Mouse (Mus musculus): Measurements from ENCODE around the gene Psmb7. TPM values are rescaled to one million over a fixed set of nuclear protein-coding genes. Genes with fewer than 3 reads are reported as not detected.

Gene Psmb7
- polyA plus RNA-seq, 1 experiment, result 115 TPM

DNA sequence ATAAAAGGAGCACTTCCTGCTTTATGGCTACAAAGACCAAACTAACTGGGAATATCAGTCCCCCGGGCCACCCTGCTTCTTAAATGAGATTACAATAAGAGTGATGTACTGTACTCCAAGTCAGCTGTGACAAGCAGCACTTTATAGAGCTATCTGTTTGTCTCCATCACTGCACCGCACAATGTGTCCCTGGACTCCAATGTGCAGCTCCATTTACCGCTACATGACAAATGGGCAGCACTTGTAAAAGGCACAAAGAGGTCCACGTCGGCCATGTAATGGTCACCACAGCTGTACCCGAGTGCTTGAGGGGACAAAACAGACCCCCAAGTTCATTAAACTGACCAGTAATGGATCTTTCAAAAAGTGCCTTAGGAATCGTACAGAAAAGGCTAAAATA is 49.0 kb downstream of the Psmb7 start:
- Histone ChIP-seq H3K36me3 (ENCODE audit: control insufficient read depth, insufficient read depth, low read length) (no peaks in the 10 kb centered on the region; the same call in 1 of the 2 replicates), H3K4me1 (ENCODE audit: control insufficient read depth, insufficient read depth, low read length) (no peaks in the 10 kb centered on the region), H3K27me3 (ENCODE audit: control insufficient read depth, insufficient read depth, low read length) (no peaks in the 10 kb centered on the region), H3K4me3 (ENCODE audit: control insufficient read depth, low read depth, low read length) (no peak overlapping the region), H3K27ac (ENCODE audit: control insufficient read depth, insufficient read depth, low read depth, low read length) (no peak overlapping the region)
- no peak for TF ChIP-seq POLR2A (IDR thresholded peaks at IDR 0.05; ENCODE audit: control insufficient read depth, low read depth, low read length)
- no peak for TF ChIP-seq CTCF (IDR thresholded peaks at IDR 0.05; ENCODE audit: control insufficient read depth, insufficient read depth, insufficient replicate concordance, low read depth, low read length)

GRCm38 (mm10) chr2:38591751-38592459 is 52.0 kb downstream of the Psmb7 start:
- no peaks in the 10 kb centered on the region for H3K27me3 ChIP-seq (ENCODE audit: control insufficient read depth, insufficient read depth, low read length)
- H3K4me1 ChIP-seq (ENCODE audit: control insufficient read depth, insufficient read depth, low read length), result no peaks in the 10 kb centered on the region
- no peak overlapping the region for H3K27ac ChIP-seq (ENCODE audit: control insufficient read depth, insufficient read depth, low read depth, low read length)
- no peaks in the 10 kb centered on the region; the same call in none of the 2 replicates for H3K36me3 ChIP-seq (ENCODE audit: control insufficient read depth, insufficient read depth, low read length)
- TF ChIP-seq POLR2A (IDR thresholded peaks at IDR 0.05; ENCODE audit: control insufficient read depth, low read depth, low read length) (no peak), CTCF (IDR thresholded peaks at IDR 0.05; ENCODE audit: control insufficient read depth, insufficient read depth, insufficient replicate concordance, low read depth, low read length) (no peak)
- no peak overlapping the region for H3K4me3 ChIP-seq (ENCODE audit: control insufficient read depth, low read depth, low read length)

GRCm38 (mm10) chr2:38586733-38587132 is 57.2 kb downstream of the Psmb7 start:
- TF ChIP-seq CTCF (IDR thresholded peaks at IDR 0.05; ENCODE audit: control insufficient read depth, insufficient read depth, insufficient replicate concordance, low read depth, low read length), result no peak
- no peak for TF ChIP-seq POLR2A (IDR thresholded peaks at IDR 0.05; ENCODE audit: control insufficient read depth, low read depth, low read length)
- Histone ChIP-seq H3K36me3 (ENCODE audit: control insufficient read depth, insufficient read depth, low read length) (no peaks in the 10 kb centered on the region; the same call in none of the 2 replicates), H3K27me3 (ENCODE audit: control insufficient read depth, insufficient read depth, low read length) (no peaks in the 10 kb centered on the region), H3K27ac (ENCODE audit: control insufficient read depth, insufficient read depth, low read depth, low read length) (no peak overlapping the region), H3K4me1 (ENCODE audit: control insufficient read depth, insufficient read depth, low read length) (no peaks in the 10 kb centered on the region), H3K4me3 (ENCODE audit: control insufficient read depth, low read depth, low read length) (no peak overlapping the region)

- Histone ChIP-seq H3K27ac (ENCODE audit: control insufficient read depth, insufficient read depth, low read depth, low read length) (no peak overlapping the region), H3K36me3 (ENCODE audit: control insufficient read depth, insufficient read depth, low read length) (no peaks in the 10 kb centered on the region; the same call in none of the 2 replicates)
These were observed 58.5 kb downstream of the Psmb7 start for GRCm38 (mm10) chr2:38585379-38585736.

GRCm38 (mm10) chr2:38584514-38585378 is 59.1 kb downstream of the Psmb7 start:
- H3K36me3 ChIP-seq (ENCODE audit: control insufficient read depth, insufficient read depth, low read length), result no peaks in the 10 kb centered on the region; the same call in 1 of the 2 replicates
- no peak for TF ChIP-seq CTCF (IDR thresholded peaks at IDR 0.05; ENCODE audit: control insufficient read depth, insufficient read depth, insufficient replicate concordance, low read depth, low read length)
- TF ChIP-seq POLR2A (IDR thresholded peaks at IDR 0.05; ENCODE audit: control insufficient read depth, low read depth, low read length), result no peak

More at GRCm38 (mm10) chr2:38585379-38585736, 58.5 kb downstream of the Psmb7 start:
- TF ChIP-seq POLR2A (IDR thresholded peaks at IDR 0.05; ENCODE audit: control insufficient read depth, low read depth, low read length), result no peak
- no peak for TF ChIP-seq CTCF (IDR thresholded peaks at IDR 0.05; ENCODE audit: control insufficient read depth, insufficient read depth, insufficient replicate concordance, low read depth, low read length)
- no peaks in the 10 kb centered on the region for H3K27me3 ChIP-seq (ENCODE audit: control insufficient read depth, insufficient read depth, low read length)
- no peaks in the 10 kb centered on the region for H3K4me1 ChIP-seq (ENCODE audit: control insufficient read depth, insufficient read depth, low read length)
- no peak overlapping the region for H3K4me3 ChIP-seq (ENCODE audit: control insufficient read depth, low read depth, low read length)

DNA sequence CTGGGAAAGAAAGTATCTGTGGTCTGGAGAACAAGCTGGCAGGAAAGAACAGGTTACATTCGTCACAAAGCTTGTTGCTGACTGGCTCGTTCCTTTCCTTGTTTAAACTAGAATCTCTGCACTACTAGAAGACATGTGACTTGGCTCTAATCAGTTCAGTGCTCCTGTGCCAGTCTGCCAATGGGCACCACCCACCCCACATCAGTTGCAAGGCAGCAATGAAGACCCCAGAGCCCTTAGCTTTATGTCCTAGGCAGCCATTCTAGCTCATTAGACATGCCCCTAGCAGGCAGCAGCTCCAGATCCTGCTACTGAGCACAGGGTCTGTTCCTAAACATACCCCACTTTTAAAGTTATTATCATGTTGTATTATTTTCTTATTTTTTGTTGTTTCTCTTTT is 59.9 kb downstream of the Psmb7 start:
- H3K4me1 ChIP-seq (ENCODE audit: control insufficient read depth, insufficient read depth, low read length), result no peaks in the 10 kb centered on the region
- no peak overlapping the region for H3K27ac ChIP-seq (ENCODE audit: control insufficient read depth, insufficient read depth, low read depth, low read length)
- H3K36me3 ChIP-seq (ENCODE audit: control insufficient read depth, insufficient read depth, low read length), result no peaks in the 10 kb centered on the region
- TF ChIP-seq POLR2A (IDR thresholded peaks at IDR 0.05; ENCODE audit: control insufficient read depth, low read depth, low read length) (no peak), CTCF (IDR thresholded peaks at IDR 0.05; ENCODE audit: control insufficient read depth, insufficient read depth, insufficient replicate concordance, low read depth, low read length) (no peak)
- no peaks in the 10 kb centered on the region for H3K27me3 ChIP-seq (ENCODE audit: control insufficient read depth, insufficient read depth, low read length)
- H3K4me3 ChIP-seq (ENCODE audit: control insufficient read depth, low read depth, low read length), result no peak overlapping the region

More at GRCm38 (mm10) chr2:38584514-38585378, 59.1 kb downstream of the Psmb7 start:
- Histone ChIP-seq H3K4me3 (ENCODE audit: control insufficient read depth, low read depth, low read length) (no peak overlapping the region), H3K27me3 (ENCODE audit: control insufficient read depth, insufficient read depth, low read length) (no peaks in the 10 kb centered on the region), H3K27ac (ENCODE audit: control insufficient read depth, insufficient read depth, low read depth, low read length) (no peak overlapping the region), H3K4me1 (ENCODE audit: control insufficient read depth, insufficient read depth, low read length) (no peaks in the 10 kb centered on the region)

- Histone ChIP-seq H3K4me1 (ENCODE audit: control insufficient read depth, insufficient read depth, low read length) (no peaks in the 10 kb centered on the region), H3K36me3 (ENCODE audit: control insufficient read depth, insufficient read depth, low read length) (no peaks in the 10 kb centered on the region), H3K4me3 (ENCODE audit: control insufficient read depth, low read depth, low read length) (no peak overlapping the region), H3K27me3 (ENCODE audit: control insufficient read depth, insufficient read depth, low read length) (no peaks in the 10 kb centered on the region), H3K27ac (ENCODE audit: control insufficient read depth, insufficient read depth, low read depth, low read length) (no peak overlapping the region)
- TF ChIP-seq CTCF (IDR thresholded peaks at IDR 0.05; ENCODE audit: control insufficient read depth, insufficient read depth, insufficient replicate concordance, low read depth, low read length) (no peak), POLR2A (IDR thresholded peaks at IDR 0.05; ENCODE audit: control insufficient read depth, low read depth, low read length) (no peak)
These were observed 64.4 kb downstream of the Psmb7 start for GRCm38 (mm10) chr2:38579528-38579927.
